ENCODE assay signal across 15 mouse cellular contexts in genomic region chr2:77896843-77897557, GRCm38 (mm10). TPM values are rescaled to one million over a fixed set of nuclear protein-coding genes. Genes with fewer than 3 reads are reported as not detected.
DNase-seq lines count a peak whose midpoint lies in the region; ATAC-seq lines count a peak whose summit lies in the region.
"Had no signal": no experiment of that assay in that cellular context is flagged by ENCODE, and none has a peak within 500 bp of the region (broad histone marks: within the 10 kb centered on the region; RNA-seq: fewer than 3 reads in every experiment).

No protein-coding gene starts in this region.

- H3K4me2 ChIP-seq in forebrain, embryonic 14.5 days (ENCODE audit: low read length) = no peak overlapping the region
- H3K4me2 ChIP-seq in forebrain, embryonic 12.5 days = no peak overlapping the region
- H3K4me2 ChIP-seq: liver, embryonic 15.5 days; midbrain, embryonic 15.5 days; stomach, embryonic 15.5 days had no signal

- peak; percentile 7 for DNase-seq in forebrain, embryonic 14.5 days (ENCODE audit: low spot score)
- peak; percentile 71 for DNase-seq in left cerebral cortex, postnatal 4 days
- DNase-seq in left cerebral cortex, adult 11 months (ENCODE audit: low spot score) = no peak
- peak; percentile 51 for DNase-seq in cerebellum, adult 9-10 months
- peak; percentile 41 for DNase-seq in layer of hippocampus, adult 9-11 months
- DNase-seq in adrenal gland, postnatal 36 days = no peak
- no peak for DNase-seq in embryo, embryonic 11 days
- DNase-seq: kidney, postnatal 25 days; right cerebral cortex, postnatal 25 days; thymus, postnatal 36 days had no signal

- no peaks in the 10 kb centered on the region for H3K27me3 ChIP-seq in forebrain, embryonic 14.5 days (replicated peaks; ENCODE audit: control insufficient read depth, insufficient read depth, low read length)
- no peaks in the 10 kb centered on the region for H3K27me3 ChIP-seq in forebrain, embryonic 12.5 days
- H3K27me3 ChIP-seq: liver, embryonic 15.5 days; midbrain, embryonic 15.5 days; stomach, embryonic 15.5 days had no signal

- H3K4me1 ChIP-seq in forebrain, embryonic 14.5 days (ENCODE audit: control insufficient read depth, insufficient read depth, low read length) = no peaks in the 10 kb centered on the region
- no peaks in the 10 kb centered on the region for H3K4me1 ChIP-seq in forebrain, embryonic 12.5 days
- H3K4me1 ChIP-seq: limb, embryonic 10.5 days; liver, embryonic 15.5 days; midbrain, embryonic 15.5 days; stomach, embryonic 15.5 days had no signal

- peak; percentile 58; the same call in 1 of the 2 replicates for ATAC-seq in forebrain, embryonic 14.5 days
- no peak for ATAC-seq in forebrain, embryonic 12.5 days (ENCODE audit: low FRiP score)
- ATAC-seq: midbrain, embryonic 15.5 days had no signal

- H3K4me3 ChIP-seq in forebrain, embryonic 14.5 days (ENCODE audit: low read depth, low read length) = no peak overlapping the region
- no peak overlapping the region for H3K4me3 ChIP-seq in forebrain, embryonic 12.5 days (replicated peaks)
- H3K4me3 ChIP-seq: limb, embryonic 10.5 days; liver, embryonic 15.5 days; midbrain, embryonic 15.5 days; stomach, embryonic 15.5 days had no signal

- intact Hi-C loops in left cerebral cortex, postnatal 4 days (cut with DNase I) = no loop called here

- H3K9me3 ChIP-seq in forebrain, embryonic 14.5 days (replicated peaks; ENCODE audit: control insufficient read depth, low read length) = no peaks in the 10 kb centered on the region
- H3K9me3 ChIP-seq in forebrain, embryonic 12.5 days = no peaks in the 10 kb centered on the region
- H3K9me3 ChIP-seq: limb, embryonic 10.5 days; liver, embryonic 15.5 days; midbrain, embryonic 15.5 days; stomach, embryonic 15.5 days had no signal

- 91% methylated on average over 12 of the region's 12 CpGs for WGBS in forebrain, embryonic 14.5 days
- 94% methylated on average over 12 of the region's 12 CpGs for WGBS in forebrain, embryonic 12.5 days

- H3K27ac ChIP-seq in forebrain, embryonic 14.5 days (ENCODE audit: low read depth, low read length) = no peak overlapping the region
- no peak overlapping the region for H3K27ac ChIP-seq in forebrain, embryonic 12.5 days
- H3K27ac ChIP-seq: limb, embryonic 10.5 days; liver, embryonic 15.5 days; midbrain, embryonic 15.5 days; stomach, embryonic 15.5 days had no signal

- no peak overlapping the region for H3K9ac ChIP-seq in forebrain, embryonic 14.5 days (ENCODE audit: low read length)
- H3K9ac ChIP-seq in forebrain, embryonic 12.5 days = no peak overlapping the region
- H3K9ac ChIP-seq: liver, embryonic 15.5 days; midbrain, embryonic 15.5 days; stomach, embryonic 15.5 days had no signal

- peaks cover 63% of the 10 kb centered on the region for H3K36me3 ChIP-seq in forebrain, embryonic 14.5 days (ENCODE audit: control insufficient read depth, insufficient read depth, low read length)
- H3K36me3 ChIP-seq in forebrain, embryonic 12.5 days (replicated peaks) = peaks cover 66% of the 10 kb centered on the region

RNA-seq across cellular contexts. Expression of gene Cwc22, which starts 49.2 kb away (rescaled TPM):
- 21.7 and 25.1 TPM in 2 replicates for polyA plus RNA-seq in forebrain, embryonic 14.5 days (2014; fragmentation: Nextera tagmentation; extraction: Ambion mirVana)
- polyA plus RNA-seq in forebrain, embryonic 12.5 days (2016; fragmentation: Nextera tagmentation; extraction: Ambion mirVana) = 36.9 and 37.3 TPM in 2 replicates
- total RNA-seq in left cerebral cortex, postnatal 4 days (2021) = 10 to 100 TPM; 33.4 to 35.0 TPM
- 10 to 100 TPM; 29.8 to 32.3 TPM for total RNA-seq in adrenal gland, postnatal 36 days (2021)

Comparison
In these comparisons a context has a peak if more than half of its experiments do, and no peak if none do; other contexts are left out.
1. DNase-seq: peak in forebrain, embryonic 14.5 days (single experiment), left cerebral cortex, postnatal 4 days (single experiment), cerebellum, adult 9-10 months (single experiment) and layer of hippocampus, adult 9-11 months (single experiment); none in left cerebral cortex, adult 11 months (single experiment), adrenal gland, postnatal 36 days (0 of 2) and embryo, embryonic 11 days (single experiment).